Mouse (Mus musculus): ENCODE measurements around the gene Isyna1.

Gene Isyna1

DNA sequence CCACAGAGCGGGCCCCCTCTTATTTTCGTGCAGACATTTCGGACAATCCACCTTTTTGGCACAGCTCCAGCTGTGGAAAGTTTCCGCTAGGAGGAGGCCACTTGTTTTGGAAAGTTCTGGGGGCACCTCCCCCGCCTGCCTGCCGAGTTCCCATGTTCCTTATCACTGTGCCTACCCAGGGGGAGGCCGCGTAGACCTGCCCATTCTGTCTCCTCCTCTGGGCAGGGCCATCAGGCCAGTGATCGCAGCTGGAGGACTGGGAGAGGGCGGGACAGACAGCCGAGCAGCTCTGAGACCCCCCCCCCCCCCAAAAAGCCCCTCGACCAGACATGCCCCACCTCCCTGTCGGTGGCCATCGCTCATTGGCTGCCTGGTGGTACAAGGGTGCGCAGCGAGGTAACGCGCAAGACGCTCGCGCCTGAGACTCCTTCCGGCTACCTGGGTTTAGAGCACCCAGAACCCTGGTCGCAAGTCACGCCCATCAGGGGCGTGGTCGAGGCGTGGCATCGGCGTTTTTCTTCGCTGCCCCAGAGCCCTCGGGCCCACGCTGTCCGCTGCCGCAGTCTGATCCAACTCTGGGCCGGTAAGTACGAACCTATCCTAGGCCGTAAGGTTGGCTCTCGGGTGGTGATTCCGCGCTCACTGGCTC, at the start of gene Isyna1:
Gene Isyna1, plus strand, starts transcription at position 413 of the 649 bp plus-strand sequence.
- DNase-seq (ENCODE audit: inconsistent ontology term) = peak; percentile 81

DNA sequence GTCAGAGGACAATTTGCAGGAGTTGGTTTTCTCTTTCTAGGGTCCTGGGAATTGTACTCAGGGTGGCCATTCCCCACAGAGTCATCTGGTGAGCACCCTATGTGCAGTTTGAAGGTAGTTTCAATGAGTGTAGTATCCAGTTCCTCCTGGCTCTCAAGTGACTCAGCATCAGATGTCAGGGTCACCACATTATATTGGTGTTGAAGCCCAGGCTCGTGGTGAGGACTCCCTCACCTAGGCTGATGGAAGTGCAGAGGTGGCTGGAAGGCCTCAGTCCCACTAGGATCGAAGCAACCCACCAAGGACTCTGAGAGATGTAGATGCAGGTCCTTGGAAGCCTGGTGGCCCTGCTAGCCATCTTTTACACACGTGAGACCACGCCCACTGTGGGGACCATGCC, 47.8 kb upstream of the Isyna1 start:
- DNase-seq (ENCODE audit: inconsistent ontology term) = no peak

DNA sequence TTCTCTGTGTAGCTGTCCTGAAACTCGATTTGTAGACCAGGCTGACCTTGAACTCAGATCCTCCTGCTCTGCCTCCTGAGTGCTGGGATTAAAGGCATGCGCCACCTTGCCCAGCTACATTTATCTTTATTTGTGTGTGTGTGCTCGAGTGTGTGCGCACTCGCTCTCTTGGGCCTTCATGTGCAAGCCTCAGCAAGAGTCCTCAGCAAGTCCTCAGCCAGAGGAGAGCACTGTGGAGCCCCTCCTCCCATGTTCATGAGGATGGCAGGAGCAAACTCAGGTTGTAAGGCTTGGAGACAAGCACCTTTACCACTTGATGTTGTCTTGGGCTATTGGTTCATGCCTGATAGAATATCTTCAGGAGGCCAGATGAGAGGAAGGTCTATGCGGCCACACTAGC, 46.4 kb upstream of the Isyna1 start:
- DNase-seq (ENCODE audit: inconsistent ontology term) = no peak

DNA sequence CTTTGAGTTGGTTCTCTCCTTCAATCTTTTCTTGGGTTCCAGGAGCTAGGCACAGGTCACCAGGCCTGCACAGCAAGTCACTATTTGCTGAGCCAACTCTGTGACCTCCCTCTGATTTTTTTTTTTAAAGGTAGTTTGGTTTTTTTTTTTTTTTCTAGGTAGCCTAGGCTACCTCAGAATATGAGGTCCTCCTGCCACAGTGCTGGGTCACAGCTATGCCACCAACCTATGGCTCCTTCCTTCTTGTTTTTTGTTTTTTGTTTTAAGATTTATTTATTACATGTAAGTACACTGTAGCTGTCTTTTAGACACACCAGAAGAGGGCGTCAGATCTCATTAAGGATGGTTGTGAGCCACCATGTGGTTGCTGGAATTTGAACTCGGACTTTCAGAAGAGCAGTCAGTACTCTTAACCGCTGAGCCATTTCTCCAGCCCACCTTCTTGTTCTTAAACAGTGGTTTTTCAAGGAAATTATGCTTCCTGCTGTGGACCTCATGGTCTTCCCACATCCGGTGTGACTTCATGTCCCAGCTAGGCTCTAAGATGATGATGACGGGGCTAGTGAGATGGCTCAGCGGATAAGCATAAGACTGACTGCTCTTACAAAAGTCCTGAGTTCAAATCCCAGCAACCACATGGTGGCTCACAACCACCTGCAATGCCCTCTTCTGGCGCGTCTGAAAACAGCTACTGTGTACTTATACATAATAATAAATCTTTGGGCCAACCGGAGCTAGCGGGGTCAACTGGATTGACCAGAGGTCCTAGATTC, 44.6 kb upstream of the Isyna1 start:
- DNase-seq (ENCODE audit: inconsistent ontology term) = no peak

DNA sequence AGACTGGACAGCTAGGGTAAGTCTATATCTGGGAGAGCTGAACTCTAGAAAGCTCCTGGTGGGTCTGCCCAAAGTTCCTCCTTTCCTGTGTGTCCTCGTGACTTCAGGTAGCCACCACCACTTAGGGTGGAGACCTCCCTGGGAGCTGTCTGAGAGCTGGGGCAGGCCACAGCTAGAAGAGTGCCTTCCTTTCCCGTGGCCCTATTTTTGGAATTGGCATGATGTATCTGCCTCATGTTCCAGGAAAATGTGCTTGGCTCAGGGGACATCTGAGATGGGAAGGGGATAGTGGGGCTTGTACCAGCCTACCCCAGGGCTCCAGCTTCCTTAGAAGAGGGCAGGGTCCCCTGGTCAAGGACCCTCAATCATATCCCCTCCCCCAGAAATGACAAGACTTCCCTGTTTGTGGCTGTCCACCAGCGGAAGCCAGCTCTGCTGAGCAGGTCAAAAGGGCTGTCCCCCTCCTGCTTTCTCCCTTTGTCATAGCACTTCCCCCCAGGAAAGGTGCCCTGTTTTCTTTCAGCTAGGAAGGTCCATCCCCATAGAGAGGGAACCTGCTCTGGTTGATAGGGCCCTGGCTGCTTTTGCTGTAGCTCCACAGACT, 42.5 kb upstream of the Isyna1 start:
- no peak for DNase-seq (ENCODE audit: inconsistent ontology term)

DNA sequence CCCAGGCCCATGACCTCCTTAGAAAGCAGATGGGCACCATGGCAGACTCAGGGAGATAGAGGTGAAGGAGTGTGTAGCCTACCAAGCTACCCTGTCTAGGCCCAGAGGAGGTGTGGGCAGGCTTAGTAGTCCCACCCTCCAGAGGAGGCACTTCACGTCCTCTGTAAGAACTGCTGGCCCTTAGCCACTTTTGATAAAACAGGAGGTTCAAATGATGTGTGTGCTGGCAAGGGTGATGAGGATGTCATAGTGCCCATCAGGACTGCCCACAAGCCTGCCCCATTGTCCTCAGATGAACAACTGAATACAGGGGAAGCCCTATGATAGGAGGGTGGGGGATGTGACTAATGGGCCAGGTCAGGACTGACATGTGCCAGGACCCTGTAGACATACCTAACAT, 41.3 kb upstream of the Isyna1 start:
- no peak for DNase-seq (ENCODE audit: inconsistent ontology term)

DNA sequence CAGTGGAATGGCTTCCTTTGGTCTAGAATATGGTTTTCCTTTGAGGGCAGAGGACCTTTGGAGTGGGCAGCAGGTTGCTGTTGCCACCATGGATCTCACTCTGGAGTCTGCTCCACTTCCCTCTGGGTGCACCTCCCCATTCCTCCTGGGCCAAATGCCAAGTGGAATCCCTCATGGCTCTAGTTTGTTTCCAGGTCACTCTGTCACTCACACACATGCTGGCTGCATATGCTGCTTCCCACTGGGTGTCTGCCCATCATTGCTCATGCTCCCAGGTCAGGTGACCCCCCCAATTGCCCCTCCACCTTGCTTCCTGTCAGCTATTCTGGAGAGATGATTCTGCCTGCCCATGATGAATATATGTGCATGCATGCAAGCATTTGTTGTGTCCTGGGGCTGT, 40.4 kb upstream of the Isyna1 start:
- DNase-seq (ENCODE audit: inconsistent ontology term) = peak; percentile 70

DNA sequence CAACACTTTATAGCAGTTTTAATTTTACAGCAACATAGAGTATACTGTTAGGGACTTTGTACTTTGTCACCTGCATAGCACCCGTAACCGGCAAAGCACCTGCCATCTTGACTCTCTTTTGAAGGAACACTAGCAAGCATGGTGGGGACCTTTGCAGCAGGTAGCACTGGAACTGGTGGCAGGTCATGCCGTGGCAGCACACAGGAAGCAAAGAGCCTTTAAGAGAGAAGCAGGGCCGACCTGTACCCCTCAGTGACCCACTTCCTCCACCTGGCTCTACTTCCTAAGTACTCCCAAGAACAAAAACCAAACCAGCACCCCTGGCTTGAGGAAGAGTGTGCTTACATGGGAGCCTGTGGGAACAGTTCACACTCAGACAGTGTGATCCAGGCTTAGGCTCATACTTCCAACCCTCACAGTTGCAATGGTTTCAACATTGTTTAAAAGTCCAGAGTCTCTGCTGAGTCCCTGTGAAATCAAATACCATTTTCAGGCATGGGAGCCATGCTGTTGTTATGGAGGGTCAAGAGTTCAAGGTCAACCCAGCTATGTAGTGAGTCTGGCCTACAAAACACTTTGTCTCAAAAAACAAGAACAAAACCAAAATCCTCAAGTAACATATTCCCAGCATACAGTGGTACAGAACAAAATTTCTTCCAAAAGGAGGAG, 39.0 kb upstream of the Isyna1 start:
- DNase-seq (ENCODE audit: inconsistent ontology term) = no peak

DNA sequence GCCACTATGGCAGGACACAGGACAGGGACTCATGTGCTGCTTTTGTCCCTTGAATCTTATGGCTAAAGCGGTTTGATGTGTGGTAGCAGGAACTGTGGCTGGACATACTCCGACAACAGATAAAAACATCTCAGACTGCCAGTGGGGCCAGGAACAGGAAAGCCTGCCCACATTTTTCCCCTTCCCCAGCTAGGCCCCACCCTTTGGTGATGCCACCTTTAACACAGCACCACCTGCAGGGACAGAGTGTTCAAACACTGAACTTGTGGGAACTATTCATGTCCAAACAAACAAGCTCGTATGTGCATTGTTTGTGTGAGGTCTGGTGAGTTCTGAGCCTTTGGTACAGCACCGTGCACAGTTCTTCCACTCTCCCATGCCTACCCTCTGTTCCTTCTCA, 35.8 kb upstream of the Isyna1 start:
- DNase-seq (ENCODE audit: inconsistent ontology term) = no peak

DNA sequence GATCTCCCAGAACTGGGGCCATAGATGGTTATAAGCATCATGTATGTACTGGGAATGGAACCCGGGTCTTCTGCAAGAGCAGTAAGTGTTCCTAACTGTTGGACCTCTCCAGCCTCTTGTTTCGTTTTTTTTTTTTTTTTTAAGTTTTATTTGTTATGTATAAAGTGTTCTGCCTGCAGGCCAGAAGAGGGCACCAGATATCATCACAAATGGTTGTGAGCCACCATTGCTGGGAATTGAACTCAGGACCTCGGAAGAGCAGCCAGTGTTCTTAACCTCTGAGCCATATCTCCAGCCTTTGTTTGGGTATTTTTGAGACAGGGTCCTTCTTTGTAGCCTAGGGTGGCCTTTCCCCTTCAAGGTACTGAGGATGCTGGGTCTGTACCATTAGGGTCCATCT, 35.2 kb upstream of the Isyna1 start:
- no peak for DNase-seq (ENCODE audit: inconsistent ontology term)

DNA sequence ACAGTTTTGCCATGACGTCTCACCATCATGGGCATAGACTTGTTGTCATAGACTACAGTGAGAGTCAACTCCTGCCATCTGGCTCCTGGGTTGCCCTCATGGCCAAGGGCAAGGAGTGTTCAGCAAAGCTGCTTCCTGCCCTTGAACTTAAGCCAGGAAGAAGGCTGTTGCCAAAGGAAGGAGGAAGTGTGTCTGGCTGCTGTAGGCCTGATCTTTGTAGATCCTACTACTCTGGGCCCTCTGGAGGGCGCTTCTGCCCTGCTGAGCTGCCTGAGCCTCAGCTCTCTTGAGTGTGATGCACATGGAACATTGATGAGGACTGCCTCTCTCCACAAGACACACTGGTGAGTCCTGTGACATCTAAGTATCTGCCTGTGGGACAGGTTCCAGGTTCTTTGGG, 34.1 kb upstream of the Isyna1 start:
- no peak for DNase-seq (ENCODE audit: inconsistent ontology term)

DNA sequence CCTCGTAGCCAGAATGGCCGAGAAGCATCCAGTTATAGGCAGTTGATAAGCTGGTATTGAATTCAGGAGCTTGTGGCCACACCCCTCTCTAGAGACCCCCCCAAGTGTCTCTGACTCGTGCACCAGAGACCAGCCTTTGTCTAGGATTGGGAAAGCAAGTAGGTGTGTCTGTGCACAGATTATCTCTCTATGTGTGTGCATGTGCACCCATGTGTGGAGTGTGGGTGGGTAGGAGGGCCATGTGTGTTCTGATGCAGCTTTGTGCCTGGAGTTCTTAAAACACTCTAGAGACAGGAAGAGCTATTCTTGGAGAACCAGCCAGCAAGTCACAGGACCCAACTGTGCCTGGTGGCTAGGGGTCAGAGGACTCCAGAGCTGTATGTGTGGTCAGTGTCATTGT, 33.6 kb upstream of the Isyna1 start:
- no peak for DNase-seq (ENCODE audit: inconsistent ontology term)

DNA sequence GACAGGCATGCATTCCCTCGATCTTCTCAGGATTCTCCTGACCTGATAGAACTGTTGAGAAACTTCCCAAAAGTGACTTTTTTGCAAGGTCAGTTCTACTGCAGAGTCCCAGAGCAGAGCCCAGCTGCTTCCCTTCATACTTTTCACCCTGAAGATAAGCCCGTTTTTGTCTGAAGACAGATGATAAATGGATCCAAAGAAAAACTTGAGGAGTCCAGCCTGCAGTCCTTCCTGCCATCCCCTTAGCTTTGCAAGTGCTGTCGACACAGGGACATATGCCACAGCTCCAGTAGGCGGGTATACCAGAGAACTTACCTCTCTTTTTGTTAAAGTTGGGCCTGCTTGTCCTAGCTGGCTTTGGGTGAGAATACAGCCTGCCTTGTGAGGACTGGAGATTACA, 32.8 kb upstream of the Isyna1 start:
- DNase-seq (ENCODE audit: inconsistent ontology term) = no peak

DNA sequence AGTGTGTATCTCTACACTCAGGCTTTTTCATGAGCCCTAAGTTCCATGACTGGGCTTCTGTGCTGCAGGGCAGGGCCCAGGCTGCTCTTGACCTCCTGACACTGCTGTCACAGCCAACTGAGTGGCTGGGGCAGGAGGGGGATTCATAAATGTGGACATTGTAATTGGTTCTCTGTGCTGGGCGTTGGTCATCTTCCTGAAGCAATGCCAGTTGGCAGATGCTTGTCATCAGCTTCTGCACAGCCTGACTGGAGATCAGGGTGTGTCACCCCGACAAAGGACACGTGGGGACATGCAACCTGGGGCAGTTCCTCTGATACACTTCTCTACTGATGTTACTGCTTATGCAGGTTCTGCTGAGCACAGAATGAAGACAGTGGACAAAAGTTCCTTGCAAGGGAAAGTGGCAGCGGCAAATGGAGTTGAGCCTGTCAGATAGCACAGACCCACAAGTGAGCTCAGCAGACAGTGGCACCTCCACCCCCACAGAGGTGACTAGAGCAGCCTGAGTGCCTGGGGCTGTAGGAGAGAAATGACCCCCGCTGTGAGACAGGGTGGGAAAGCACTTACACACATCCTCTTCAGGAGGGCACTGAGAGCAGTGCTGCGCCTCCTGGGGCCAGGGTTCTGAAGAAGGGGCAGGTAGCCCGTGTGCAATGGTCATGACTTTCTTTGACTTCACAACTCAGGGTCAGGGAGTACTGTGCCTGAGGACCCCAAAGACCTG, 32.2 kb upstream of the Isyna1 start:
- peak; percentile 52 for DNase-seq (ENCODE audit: inconsistent ontology term)

DNA sequence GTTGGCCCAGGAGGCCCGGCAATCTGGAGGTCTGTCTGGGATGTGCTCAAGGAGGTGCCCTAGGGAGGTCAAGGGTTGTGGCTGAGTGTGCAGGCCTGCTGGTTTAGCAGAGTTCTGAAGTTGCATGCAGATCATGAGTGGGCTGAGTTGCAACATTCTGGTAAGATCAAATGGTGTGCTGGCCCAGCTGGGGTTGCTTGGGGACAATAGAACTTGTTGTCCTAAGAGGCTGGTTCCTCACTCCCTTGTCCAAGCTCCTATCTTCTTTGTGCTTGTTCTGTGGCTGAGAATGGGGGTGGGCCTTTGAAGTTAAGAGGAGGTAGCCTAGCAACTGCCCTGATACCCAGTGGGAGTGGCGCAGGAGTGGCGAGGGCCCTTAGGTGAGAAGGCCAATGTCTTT, 31.4 kb upstream of the Isyna1 start:
- no peak for DNase-seq (ENCODE audit: inconsistent ontology term)

DNA sequence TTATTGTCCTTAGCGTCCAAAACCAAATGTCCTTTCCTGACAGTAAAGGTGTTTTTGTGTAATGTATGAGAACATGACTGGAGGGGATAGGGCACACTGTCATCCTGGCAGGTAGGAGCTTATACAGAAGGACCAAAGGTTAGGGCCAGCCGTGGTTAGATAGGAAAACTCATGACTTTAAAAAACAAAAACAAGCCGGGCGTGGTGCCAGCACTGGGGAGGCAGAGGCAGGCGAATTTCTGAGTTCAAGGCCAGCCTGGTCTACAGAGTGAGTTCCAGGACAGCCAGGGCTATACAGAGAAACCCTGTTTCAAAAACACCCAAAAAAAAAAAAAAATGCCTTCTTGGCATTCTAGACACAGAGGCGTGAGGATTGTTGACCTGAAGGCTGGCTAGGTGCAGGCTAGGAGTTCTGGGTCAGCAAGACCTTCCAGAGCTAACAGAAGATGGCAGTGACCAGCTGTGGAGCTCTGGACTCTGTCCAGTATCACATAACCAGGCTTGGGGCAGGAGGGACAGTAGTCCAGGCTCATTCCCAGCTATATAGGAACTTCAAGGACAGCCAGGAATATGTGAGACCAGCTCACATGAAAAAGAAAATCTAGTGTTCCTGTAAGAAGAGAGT, 30.3 kb upstream of the Isyna1 start:
- DNase-seq (ENCODE audit: inconsistent ontology term) = no peak

DNA sequence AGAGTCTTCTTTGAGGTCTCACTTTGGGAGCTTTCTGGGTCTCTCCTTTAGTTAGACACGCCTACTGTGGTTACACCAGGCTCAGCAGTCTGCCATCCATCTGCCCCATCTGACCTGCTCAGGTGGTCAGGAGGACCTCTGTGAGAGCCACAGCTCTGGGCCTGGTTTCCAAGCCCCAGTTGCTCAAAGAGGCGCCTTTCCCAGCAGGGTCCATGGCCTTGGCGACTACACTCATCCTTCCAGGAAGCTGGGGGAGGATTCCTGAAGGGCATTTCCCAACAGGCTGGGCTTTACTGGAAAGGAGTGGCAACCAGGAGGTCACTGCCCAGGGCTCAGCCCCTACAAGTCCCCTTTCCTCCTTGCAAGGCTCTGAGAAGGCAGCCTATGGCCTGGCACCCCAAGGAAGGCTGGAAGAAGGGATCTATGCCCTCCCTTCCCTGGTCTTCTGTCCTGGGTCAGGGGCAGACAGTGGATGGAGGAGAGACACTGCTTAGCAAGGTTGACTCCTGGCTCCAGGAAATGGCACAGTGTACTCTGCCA, 29.4 kb upstream of the Isyna1 start:
- no peak for DNase-seq (ENCODE audit: inconsistent ontology term)

DNA sequence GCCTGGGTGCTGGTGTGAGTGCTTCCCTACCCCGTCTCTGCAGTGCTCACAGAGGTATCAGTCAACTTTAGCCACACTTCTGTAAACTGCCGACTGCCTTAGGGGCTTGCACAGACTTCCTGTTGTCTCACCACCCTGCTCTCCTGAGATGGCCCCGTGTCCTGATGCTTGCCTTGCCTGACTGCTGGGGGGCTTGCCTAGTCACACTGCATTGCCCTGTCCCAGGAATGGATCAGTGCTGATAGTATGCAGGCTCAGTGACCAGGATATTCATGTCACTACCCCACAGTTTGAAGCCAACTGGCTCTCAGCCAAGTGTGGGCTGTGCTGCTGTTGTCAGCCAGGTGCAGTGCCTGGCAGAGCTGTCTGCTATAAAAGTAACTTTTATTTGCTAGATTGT, 28.6 kb upstream of the Isyna1 start:
- no peak for DNase-seq (ENCODE audit: inconsistent ontology term)

DNA sequence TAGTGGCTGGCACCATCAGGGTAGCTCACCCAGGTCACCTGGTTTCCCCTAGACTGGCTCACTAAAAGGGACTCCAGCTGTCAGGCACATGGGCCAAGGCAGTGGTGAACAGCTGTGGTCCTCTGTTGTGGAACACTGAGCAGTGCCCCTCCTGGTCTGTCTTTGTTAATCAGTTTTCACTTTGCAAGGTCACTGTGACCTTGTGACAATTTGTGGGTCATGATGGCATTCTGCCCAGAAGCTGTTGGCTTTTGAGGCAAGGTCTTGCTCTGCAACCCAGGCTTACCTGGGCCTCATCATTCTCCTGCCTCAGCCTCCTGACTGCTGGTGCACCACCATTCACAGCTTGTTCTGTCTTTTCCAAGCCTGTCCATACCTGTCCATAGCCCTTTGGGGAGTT, 23.8 kb upstream of the Isyna1 start:
- no peak for DNase-seq (ENCODE audit: inconsistent ontology term)

DNA sequence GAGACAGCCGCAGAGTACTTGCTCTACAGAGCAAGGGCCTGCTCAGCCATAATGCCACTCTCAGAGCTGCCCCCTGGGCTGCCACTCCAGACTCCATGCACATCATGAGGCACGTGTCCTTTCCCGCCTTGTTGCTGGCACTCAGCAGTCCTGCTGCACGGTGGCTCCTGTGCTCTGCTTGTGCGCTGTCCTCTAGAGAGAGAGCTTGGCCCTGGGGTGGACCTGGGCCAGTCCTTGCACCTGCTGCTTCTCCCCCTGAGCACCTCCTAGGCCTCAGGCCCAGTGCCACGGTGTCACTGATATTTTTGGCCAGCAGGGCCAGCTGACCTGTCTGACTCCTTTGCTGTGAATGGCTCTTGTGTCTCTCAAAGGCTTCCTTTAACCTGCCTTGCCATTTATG, 23.2 kb upstream of the Isyna1 start:
- DNase-seq (ENCODE audit: inconsistent ontology term) = peak; percentile 58

DNA sequence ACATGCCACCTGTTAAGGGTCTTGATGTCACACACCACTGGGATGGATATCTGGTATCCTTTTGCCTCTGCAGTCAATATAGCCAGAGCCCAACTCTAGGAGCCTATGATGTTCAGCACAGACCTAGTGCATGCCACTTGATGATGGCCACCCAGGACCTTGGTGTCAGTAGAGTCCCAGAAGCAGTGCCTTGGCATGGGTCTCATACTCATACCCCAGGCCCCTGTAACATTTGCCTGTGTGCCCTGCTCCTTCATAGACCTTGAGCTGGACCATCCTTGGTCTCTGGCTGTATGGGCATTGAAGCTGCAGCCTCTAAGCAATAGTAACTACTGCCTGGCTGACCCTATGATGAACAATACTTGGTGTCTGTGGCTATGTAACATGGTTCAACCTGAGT, 19.9 kb upstream of the Isyna1 start:
- no peak for DNase-seq (ENCODE audit: inconsistent ontology term)

Measured in Muller cell, postnatal 12 days (primary cell).